Mouse (Mus musculus): ENCODE data around the gene Nop10. TPM values are rescaled to one million over a fixed set of nuclear protein-coding genes. Genes with fewer than 3 reads are reported as not detected.

The Nop10 gene
- polyA plus RNA-seq, 1 experiment from 2014 or later: 190 TPM

GRCm38 (mm10) chr2:112239212-112239934, 22.4 kb upstream of the Nop10 start, which contains the start of gene Lpcat4:
Lpcat4 (plus strand) TSS chr2:112239468.
- Histone ChIP-seq H3K4me2 (ENCODE audit: low read length) (peak within 1 kb of the TSS; percentile 86), H3K4me1 (ENCODE audit: control insufficient read depth, insufficient read depth, low read length) (0 out of 2 replicates have a peak, but pooled peaks cover 3% of the 10 kb centered on the region), H3K9ac (ENCODE audit: low read length) (peak within 1 kb of the TSS; percentile 85), H3K9me3 (replicated peaks; ENCODE audit: control insufficient read depth, low read length) (no peaks in the 10 kb centered on the region), H3K27ac (ENCODE audit: low read depth, low read length) (peak within 1 kb of the TSS; percentile 97), H3K4me3 (ENCODE audit: low read depth, low read length) (peak within 1 kb of the TSS; percentile 74), H3K36me3 (ENCODE audit: control insufficient read depth, insufficient read depth, low read length) (0 out of 2 replicates have a peak, but pooled peaks cover 2% of the 10 kb centered on the region), H3K27me3 (replicated peaks; ENCODE audit: control insufficient read depth, insufficient read depth, low read length) (no peaks in the 10 kb centered on the region)
- ATAC-seq (peak; percentile 90), DNase-seq (ENCODE audit: low spot score) (peak; percentile 92)
- WGBS: under 1% methylated on average over 53 of the region's 94 CpGs

DNA sequence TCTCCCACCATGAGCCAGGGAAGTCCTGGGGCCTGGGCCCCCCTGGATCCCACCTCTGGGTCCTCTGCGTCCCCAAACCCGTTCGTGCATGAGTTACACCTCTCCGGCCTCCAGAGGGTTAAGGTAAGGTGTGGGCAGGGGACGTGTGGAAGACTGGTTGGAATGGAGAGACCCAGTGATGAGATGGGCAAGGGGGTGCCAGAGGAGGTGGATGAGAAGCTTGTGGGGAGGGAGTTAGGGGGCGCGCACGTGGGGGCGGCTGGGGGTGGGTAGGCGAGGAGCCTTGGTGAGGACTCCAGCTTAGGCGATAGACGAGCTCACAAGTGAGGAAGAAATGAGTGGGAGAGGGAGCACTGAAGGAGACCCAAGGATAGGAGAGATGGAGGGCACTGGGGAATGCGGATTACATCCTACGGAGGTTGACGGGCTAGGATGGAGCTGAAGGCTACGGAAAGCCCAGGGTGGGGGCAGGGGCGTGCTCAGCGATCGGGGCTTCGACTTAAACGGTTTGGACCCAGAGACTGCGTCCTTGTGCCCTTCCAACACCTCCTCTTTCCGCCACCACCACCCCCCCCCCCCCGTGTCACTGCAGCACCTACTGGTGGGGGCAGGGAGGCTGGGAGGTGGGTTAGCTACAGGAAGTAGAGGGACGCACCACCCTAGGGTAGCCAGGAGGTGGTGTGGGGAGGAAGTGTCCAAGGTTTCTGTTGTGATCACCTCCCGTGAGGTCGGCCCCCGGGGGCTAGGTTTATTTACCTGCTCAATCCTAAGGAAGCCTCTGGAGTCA, 21.6 kb upstream of the Nop10 start:
- Histone ChIP-seq H3K27ac (ENCODE audit: low read depth, low read length) (peak overlapping the region; percentile 97), H3K27me3 (replicated peaks; ENCODE audit: control insufficient read depth, insufficient read depth, low read length) (no peaks in the 10 kb centered on the region), H3K36me3 (ENCODE audit: control insufficient read depth, insufficient read depth, low read length) (0 out of 2 replicates have a peak, but pooled peaks cover 2% of the 10 kb centered on the region), H3K9me3 (replicated peaks; ENCODE audit: control insufficient read depth, low read length) (no peaks in the 10 kb centered on the region), H3K9ac (ENCODE audit: low read length) (peak overlapping the region; percentile 85), H3K4me1 (ENCODE audit: control insufficient read depth, insufficient read depth, low read length) (0 out of 2 replicates have a peak, but pooled peaks cover 3% of the 10 kb centered on the region), H3K4me3 (ENCODE audit: low read depth, low read length) (peak overlapping the region; percentile 74), H3K4me2 (ENCODE audit: low read length) (peak overlapping the region; percentile 86)
- peak; percentile 61 for ATAC-seq
- peak; percentile 47 for DNase-seq (ENCODE audit: low spot score)
- under 1% methylated on average over 25 of the region's 28 CpGs for WGBS

DNA sequence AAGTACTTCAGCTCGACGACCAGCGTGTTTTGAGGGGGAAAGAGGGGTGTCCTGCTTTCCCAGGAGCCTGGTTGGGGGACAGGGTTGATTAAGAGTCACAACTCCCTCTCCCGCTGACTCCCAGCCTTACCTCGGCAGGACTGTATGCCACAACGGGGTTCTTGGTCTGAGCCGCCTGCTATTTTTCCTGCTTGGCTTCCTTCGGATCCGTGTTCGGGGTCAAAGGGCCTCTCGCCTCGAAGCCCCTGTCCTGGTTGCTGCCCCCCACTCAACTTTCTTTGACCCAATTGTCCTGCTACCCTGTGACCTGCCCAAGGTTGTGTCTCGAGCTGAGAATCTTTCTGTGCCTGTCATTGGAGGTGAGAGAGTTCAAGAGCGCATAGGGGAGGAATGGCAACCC, 19.9 kb upstream of the Nop10 start:
- Histone ChIP-seq H3K9ac (ENCODE audit: low read length) (no peak overlapping the region), H3K27me3 (replicated peaks; ENCODE audit: control insufficient read depth, insufficient read depth, low read length) (no peaks in the 10 kb centered on the region)
- WGBS: 84% methylated on average over 14 of the region's 14 CpGs

DNA sequence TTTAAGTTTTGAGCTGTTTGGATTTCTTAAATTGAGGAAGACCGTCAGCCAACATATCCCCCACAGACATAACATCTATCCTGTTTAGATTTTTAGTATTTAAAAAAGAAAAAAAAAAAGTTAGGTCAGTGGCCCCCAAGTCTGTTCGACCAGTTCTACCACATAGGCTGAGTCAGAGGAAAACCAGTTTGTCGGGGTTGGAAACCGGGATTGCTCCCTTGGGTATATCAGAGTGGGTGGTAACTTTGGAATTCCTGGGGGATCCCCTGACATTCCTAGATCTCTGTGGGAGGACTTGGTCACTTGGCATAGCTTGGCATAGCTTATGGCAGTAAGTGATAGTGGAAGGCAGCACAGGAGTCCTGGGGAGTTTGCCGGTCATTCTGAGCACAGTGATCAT, 16.4 kb upstream of the Nop10 start:
- Histone ChIP-seq H3K9me3 (replicated peaks; ENCODE audit: control insufficient read depth, low read length) (no peaks in the 10 kb centered on the region), H3K4me3 (ENCODE audit: low read depth, low read length) (no peak overlapping the region), H3K27ac (ENCODE audit: low read depth, low read length) (no peak overlapping the region), H3K4me2 (ENCODE audit: low read length) (no peak overlapping the region), H3K36me3 (ENCODE audit: control insufficient read depth, insufficient read depth, low read length) (peaks cover 14% of the 10 kb centered on the region; the same call in 1 of the 2 replicates), H3K27me3 (replicated peaks; ENCODE audit: control insufficient read depth, insufficient read depth, low read length) (no peaks in the 10 kb centered on the region), H3K4me1 (ENCODE audit: control insufficient read depth, insufficient read depth, low read length) (0 out of 2 replicates have a peak, but pooled peaks cover 3% of the 10 kb centered on the region), H3K9ac (ENCODE audit: low read length) (no peak overlapping the region)
- ATAC-seq: no peak
- 91% methylated on average over 5 of the region's 5 CpGs for WGBS
- DNase-seq (ENCODE audit: low spot score): no peak

More for the DNA sequence above, 19.9 kb upstream of the Nop10 start:
- Histone ChIP-seq H3K4me2 (ENCODE audit: low read length) (no peak overlapping the region), H3K4me3 (ENCODE audit: low read depth, low read length) (no peak overlapping the region), H3K27ac (ENCODE audit: low read depth, low read length) (no peak overlapping the region), H3K36me3 (ENCODE audit: control insufficient read depth, insufficient read depth, low read length) (peaks cover 14% of the 10 kb centered on the region; the same call in 1 of the 2 replicates), H3K4me1 (ENCODE audit: control insufficient read depth, insufficient read depth, low read length) (0 out of 2 replicates have a peak, but pooled peaks cover 3% of the 10 kb centered on the region), H3K9me3 (replicated peaks; ENCODE audit: control insufficient read depth, low read length) (no peaks in the 10 kb centered on the region)
- DNase-seq (ENCODE audit: low spot score) (no peak), ATAC-seq (no peak)

DNA sequence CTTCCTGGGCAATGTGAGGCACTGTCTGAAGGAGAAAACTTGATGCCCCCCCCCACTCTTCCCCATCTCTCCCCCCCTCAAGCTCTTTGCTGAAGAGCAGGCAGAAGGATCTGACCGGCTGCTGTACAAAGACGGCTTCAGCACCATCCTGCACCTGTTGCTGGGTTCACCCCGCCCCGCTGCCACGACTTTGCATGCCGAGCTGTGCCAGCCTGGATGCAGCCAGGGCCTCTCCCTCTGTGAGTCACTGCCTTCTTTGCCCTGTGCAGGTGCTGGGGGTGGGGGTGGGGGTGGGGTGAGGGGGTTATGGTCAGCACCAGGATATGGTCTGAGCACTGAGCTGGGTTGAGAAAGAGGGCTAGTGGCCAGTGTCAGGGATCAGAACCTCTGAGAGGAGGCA, 15.5 kb upstream of the Nop10 start:
- Histone ChIP-seq H3K36me3 (ENCODE audit: control insufficient read depth, insufficient read depth, low read length) (peaks cover 14% of the 10 kb centered on the region; the same call in 1 of the 2 replicates), H3K4me3 (ENCODE audit: low read depth, low read length) (no peak overlapping the region), H3K9me3 (replicated peaks; ENCODE audit: control insufficient read depth, low read length) (no peaks in the 10 kb centered on the region), H3K9ac (ENCODE audit: low read length) (no peak overlapping the region), H3K4me1 (ENCODE audit: control insufficient read depth, insufficient read depth, low read length) (no peaks in the 10 kb centered on the region), H3K27ac (ENCODE audit: low read depth, low read length) (no peak overlapping the region), H3K27me3 (replicated peaks; ENCODE audit: control insufficient read depth, insufficient read depth, low read length) (no peaks in the 10 kb centered on the region), H3K4me2 (ENCODE audit: low read length) (no peak overlapping the region)
- DNase-seq (ENCODE audit: low spot score) (no peak), ATAC-seq (no peak)
- 91% methylated on average over 6 of the region's 6 CpGs for WGBS

GRCm38 (mm10) chr2:112247323-112247722, 14.4 kb upstream of the Nop10 start:
- H3K4me1 ChIP-seq (ENCODE audit: control insufficient read depth, insufficient read depth, low read length): no peaks in the 10 kb centered on the region
- H3K4me2 ChIP-seq (ENCODE audit: low read length): no peak overlapping the region
- no peak overlapping the region for H3K27ac ChIP-seq (ENCODE audit: low read depth, low read length)
- no peak for ATAC-seq
- no peak for DNase-seq (ENCODE audit: low spot score)
- H3K9ac ChIP-seq (ENCODE audit: low read length): no peak overlapping the region
- H3K9me3 ChIP-seq (replicated peaks; ENCODE audit: control insufficient read depth, low read length): no peaks in the 10 kb centered on the region
- no peak overlapping the region for H3K4me3 ChIP-seq (ENCODE audit: low read depth, low read length)
- H3K36me3 ChIP-seq (ENCODE audit: control insufficient read depth, insufficient read depth, low read length): peaks cover 14% of the 10 kb centered on the region; the same call in 1 of the 2 replicates
- WGBS: 88% methylated on average over 10 of the region's 10 CpGs
- H3K27me3 ChIP-seq (replicated peaks; ENCODE audit: control insufficient read depth, insufficient read depth, low read length): no peaks in the 10 kb centered on the region

DNA sequence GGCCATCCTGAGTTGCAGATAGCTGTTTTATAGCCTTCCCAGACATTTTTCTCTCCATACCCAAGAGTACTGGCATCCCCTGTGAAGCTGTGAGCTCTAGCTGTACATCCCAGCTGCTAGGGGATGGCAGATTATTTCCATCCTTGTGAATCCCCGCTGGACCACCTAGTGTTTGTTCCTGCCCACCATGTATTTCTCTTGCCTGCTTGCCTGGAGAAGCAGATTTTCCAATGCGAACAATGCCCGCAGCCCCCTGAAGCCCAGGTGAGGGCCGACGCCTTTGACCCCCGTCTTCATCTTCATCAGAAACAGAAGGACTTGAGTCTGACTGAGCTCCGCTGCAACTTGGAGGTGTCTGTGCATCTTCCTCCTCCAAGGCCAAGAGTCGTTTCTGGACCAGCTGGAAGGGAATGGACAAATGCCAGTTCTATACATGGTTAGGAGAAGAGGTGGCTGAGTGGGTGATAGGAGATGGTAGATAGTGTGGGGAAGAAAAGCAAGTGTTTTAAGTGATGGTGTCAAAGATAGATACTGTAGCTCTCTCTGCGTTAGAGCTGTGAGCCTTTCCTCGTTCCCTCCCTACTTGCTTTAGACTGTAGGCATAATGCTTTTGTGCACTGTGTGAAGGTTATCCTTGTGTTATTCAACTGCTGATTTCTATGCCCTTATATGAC, 11.8 kb upstream of the Nop10 start:
- Histone ChIP-seq H3K4me2 (ENCODE audit: low read length) (no peak overlapping the region), H3K36me3 (ENCODE audit: control insufficient read depth, insufficient read depth, low read length) (peaks cover 12% of the 10 kb centered on the region; the same call in 1 of the 2 replicates), H3K9ac (ENCODE audit: low read length) (no peak overlapping the region), H3K9me3 (replicated peaks; ENCODE audit: control insufficient read depth, low read length) (no peaks in the 10 kb centered on the region), H3K27me3 (replicated peaks; ENCODE audit: control insufficient read depth, insufficient read depth, low read length) (no peaks in the 10 kb centered on the region), H3K4me3 (ENCODE audit: low read depth, low read length) (no peak overlapping the region), H3K4me1 (ENCODE audit: control insufficient read depth, insufficient read depth, low read length) (no peaks in the 10 kb centered on the region), H3K27ac (ENCODE audit: low read depth, low read length) (no peak overlapping the region)
- DNase-seq (ENCODE audit: low spot score) (no peak), ATAC-seq (no peak)
- WGBS: 88% methylated on average over 10 of the region's 10 CpGs

- 64% methylated on average over 7 of the region's 7 CpGs for WGBS
These were observed 6.8 kb upstream of the Nop10 start for GRCm38 (mm10) chr2:112254675-112255515.

More at GRCm38 (mm10) chr2:112254675-112255515, 6.8 kb upstream of the Nop10 start:
- no peaks in the 10 kb centered on the region for H3K9me3 ChIP-seq (replicated peaks; ENCODE audit: control insufficient read depth, low read length)
- H3K27me3 ChIP-seq (replicated peaks; ENCODE audit: control insufficient read depth, insufficient read depth, low read length): no peaks in the 10 kb centered on the region
- H3K4me1 ChIP-seq (ENCODE audit: control insufficient read depth, insufficient read depth, low read length): no peaks in the 10 kb centered on the region
- H3K36me3 ChIP-seq (ENCODE audit: control insufficient read depth, insufficient read depth, low read length): no peaks in the 10 kb centered on the region
- no peak overlapping the region for H3K4me2 ChIP-seq (ENCODE audit: low read length)
- no peak overlapping the region for H3K27ac ChIP-seq (ENCODE audit: low read depth, low read length)
- ATAC-seq: no peak
- H3K9ac ChIP-seq (ENCODE audit: low read length): no peak overlapping the region
- DNase-seq (ENCODE audit: low spot score): no peak
- H3K4me3 ChIP-seq (ENCODE audit: low read depth, low read length): no peak overlapping the region
